Mouse (Mus musculus) brain, adult 10 weeks (tissue): ENCODE data around the gene Pkp4. TPM values are rescaled to one million over a fixed set of nuclear protein-coding genes. Genes with fewer than 3 reads are reported as not detected.

Experiments
- polyA plus RNA-seq: library from polyadenylated mRNA; stranded (reverse); fragments of 350-450 nt; fragmentation: Illumina TruSeq; extraction: RNeasy Lipid Tissue Mini Kit (QIAGEN cat#74804); gene quantifications from one replicate; pipeline ENCODE4 v1.2.3, GENCODE M21; 2015; ENCODE audit warnings: low read depth, low replicate concordance

The Pkp4 gene
- polyA plus RNA-seq: 173 TPM

GRCm38 (mm10) chr2:59160605-59160963 is at the start of gene Pkp4, which contains the start of gene Ccdc148:
Gene Pkp4 (plus strand): TSS chr2:59160850.
Gene Ccdc148 (minus strand): TSS chr2:59160683.

Other genes with a start within 250 kb of the Pkp4 start
- 7.5 TPM for gene Ccdc148, start 167 bp upstream of the Pkp4 start, polyA plus RNA-seq